In genomic region chr11:120895441-120895840, GRCm38 (mm10) we compare ENCODE assay signal across 19 mouse cellular contexts.
"Had no signal": no experiment of that assay in that cellular context is flagged by ENCODE, and none has a peak within 500 bp of the region (broad histone marks: within the 10 kb centered on the region; RNA-seq: fewer than 3 reads in every experiment).

No protein-coding gene starts in this region.

- ATAC-seq: intestine, embryonic 15.5 days; midbrain, embryonic 15.5 days had no signal

- H3K27ac ChIP-seq: intestine, embryonic 15.5 days; kidney, embryonic 15.5 days; left cerebral cortex, adult 2 months; lung, embryonic 15.5 days; midbrain, embryonic 12.5 days; midbrain, embryonic 15.5 days; neural tube, embryonic 12.5 days; neural tube, embryonic 15.5 days had no signal

- H3K9ac ChIP-seq: intestine, embryonic 15.5 days; kidney, embryonic 15.5 days; lung, embryonic 15.5 days; midbrain, embryonic 12.5 days; midbrain, embryonic 15.5 days; neural tube, embryonic 12.5 days; neural tube, embryonic 15.5 days had no signal

- DNase-seq: kidney, adult 11 months; kidney, adult 8-10 months; kidney, postnatal 10 days; kidney, postnatal 36 days; layer of hippocampus, postnatal 36 days; lung, adult 18-20 months; lung, postnatal 10 days; lung, postnatal 36 days; thymus, adult 18-20 months; thymus, postnatal 14 days; thymus, postnatal 4 days had no signal

- H3K4me1 ChIP-seq: intestine, embryonic 15.5 days; kidney, embryonic 15.5 days; lung, embryonic 15.5 days; midbrain, embryonic 12.5 days; midbrain, embryonic 15.5 days; neural tube, embryonic 12.5 days; neural tube, embryonic 15.5 days had no signal

- H3K27me3 ChIP-seq: intestine, embryonic 15.5 days; kidney, embryonic 15.5 days; lung, embryonic 15.5 days; midbrain, embryonic 12.5 days; midbrain, embryonic 15.5 days; neural tube, embryonic 12.5 days; neural tube, embryonic 15.5 days had no signal

- H3K4me3 ChIP-seq: intestine, embryonic 15.5 days; kidney, embryonic 15.5 days; left cerebral cortex, adult 2 months; lung, embryonic 15.5 days; midbrain, embryonic 12.5 days; midbrain, embryonic 15.5 days; neural tube, embryonic 12.5 days; neural tube, embryonic 15.5 days had no signal

- H3K4me2 ChIP-seq: intestine, embryonic 15.5 days; kidney, embryonic 15.5 days; lung, embryonic 15.5 days; midbrain, embryonic 12.5 days; midbrain, embryonic 15.5 days; neural tube, embryonic 12.5 days; neural tube, embryonic 15.5 days had no signal

- H3K9me3 ChIP-seq: intestine, embryonic 15.5 days; kidney, embryonic 15.5 days; lung, embryonic 15.5 days; midbrain, embryonic 12.5 days; midbrain, embryonic 15.5 days; neural tube, embryonic 12.5 days; neural tube, embryonic 15.5 days had no signal
